ENCODE assay signal across 11 mouse cellular contexts in genomic region chr9:21847926-21848325, GRCm38 (mm10). TPM values are rescaled to one million over a fixed set of nuclear protein-coding genes. Genes with fewer than 3 reads are reported as not detected.
A peak's percentile ranks its signal among the peaks of the same experiment; 100 is the strongest.
DNase-seq lines count a peak whose midpoint lies in the region; ATAC-seq lines count a peak whose summit lies in the region.
"Had no signal": no experiment of that assay in that cellular context is flagged by ENCODE, and none has a peak within 500 bp of the region (broad histone marks: within the 10 kb centered on the region; RNA-seq: fewer than 3 reads in every experiment).

No protein-coding gene starts in this region.

- no peak for DNase-seq in heart, adult 11 months
- no peak for DNase-seq in midbrain, embryonic 11.5 days (ENCODE audit: low spot score, missing footprints)
- no peak for DNase-seq in adrenal gland, adult 18-20 months (ENCODE audit: low spot score in 2 of 2)
- no peak for DNase-seq in embryo, embryonic 10 days (ENCODE audit: low spot score)
- no peak for DNase-seq in embryo, embryonic 10.5 days (ENCODE audit: low spot score)
- DNase-seq: adrenal gland, postnatal 36 days had no signal

- no peaks in the 10 kb centered on the region for H3K9me3 ChIP-seq in heart, embryonic 14.5 days (ENCODE audit: control insufficient read depth, low read length)
- no peaks in the 10 kb centered on the region for H3K9me3 ChIP-seq in midbrain, embryonic 16.5 days (replicated peaks; ENCODE audit: control insufficient read depth, low read length, poor library complexity, severe bottlenecking)
- H3K9me3 ChIP-seq in midbrain, embryonic 11.5 days (ENCODE audit: control insufficient read depth, low read length) = no peaks in the 10 kb centered on the region
- H3K9me3 ChIP-seq in limb, embryonic 12.5 days = no peaks in the 10 kb centered on the region

- no peak for ATAC-seq in heart, embryonic 14.5 days (ENCODE audit: insufficient number of reproducible peaks, insufficient read depth, low FRiP score, low read depth)
- no peak for ATAC-seq in midbrain, embryonic 16.5 days
- no peak for ATAC-seq in midbrain, embryonic 11.5 days (ENCODE audit: low FRiP score)
- no peak for ATAC-seq in limb, embryonic 12.5 days (ENCODE audit: insufficient number of reproducible peaks, insufficient read depth, low FRiP score, low TSS enrichment, low read depth)

- H3K9ac ChIP-seq in heart, embryonic 14.5 days (ENCODE audit: low read length) = peak overlapping the region; percentile 69; the same call in 1 of the 2 replicates
- H3K9ac ChIP-seq in midbrain, embryonic 16.5 days (ENCODE audit: low read depth, low read length) = no peak overlapping the region
- H3K9ac ChIP-seq in midbrain, embryonic 11.5 days (ENCODE audit: low read length) = no peak overlapping the region
- H3K9ac ChIP-seq in limb, embryonic 12.5 days (replicated peaks) = peak overlapping the region; percentile 54
- H3K9ac ChIP-seq: liver, embryonic 14.5 days had no signal

- 31% methylated on average over 10 of the region's 10 CpGs for WGBS in heart, embryonic 14.5 days
- 21% methylated on average over 10 of the region's 10 CpGs for WGBS in midbrain, embryonic 16.5 days
- 15% methylated on average over 10 of the region's 10 CpGs for WGBS in midbrain, embryonic 11.5 days
- 24% methylated on average over 10 of the region's 10 CpGs for WGBS in limb, embryonic 12.5 days

- peaks cover 19 to 25% of the 10 kb centered on the region in 2 experiments for H3K4me1 ChIP-seq in heart, embryonic 14.5 days (ENCODE audit: control insufficient read depth in 2 of 2, insufficient read depth in 2 of 2, low read length in 2 of 2)
- H3K4me1 ChIP-seq in midbrain, embryonic 16.5 days (ENCODE audit: control insufficient read depth, insufficient read depth, low read length) = peaks cover 3% of the 10 kb centered on the region; the same call in 1 of the 2 replicates
- H3K4me1 ChIP-seq in midbrain, embryonic 11.5 days (ENCODE audit: control insufficient read depth, insufficient read depth, low read length) = peaks cover 7% of the 10 kb centered on the region
- peaks cover 62% of the 10 kb centered on the region for H3K4me1 ChIP-seq in limb, embryonic 12.5 days (replicated peaks)

- H3K36me3 ChIP-seq in heart, embryonic 14.5 days (ENCODE audit: control insufficient read depth, insufficient read depth, low read length) = peaks cover 29% of the 10 kb centered on the region
- H3K36me3 ChIP-seq in midbrain, embryonic 16.5 days (ENCODE audit: control insufficient read depth, insufficient read depth, low read length) = no peaks in the 10 kb centered on the region
- H3K36me3 ChIP-seq in midbrain, embryonic 11.5 days (ENCODE audit: control insufficient read depth, insufficient read depth, low read length) = no peaks in the 10 kb centered on the region
- H3K36me3 ChIP-seq in limb, embryonic 12.5 days = peaks cover 32% of the 10 kb centered on the region

- peak overlapping the region; percentile 93 to 95 for H3K27ac ChIP-seq in heart, embryonic 14.5 days (replicated peaks in 1 of 2; ENCODE audit: control insufficient read depth in 1 of 2, insufficient read depth in 1 of 2, low read depth in 2 of 2, low read length in 2 of 2)
- peak overlapping the region; percentile 40; the same call in 1 of the 2 replicates for H3K27ac ChIP-seq in midbrain, embryonic 16.5 days (ENCODE audit: low read length)
- no peak overlapping the region; the same call in 1 of the 2 replicates for H3K27ac ChIP-seq in midbrain, embryonic 11.5 days (ENCODE audit: low read depth, low read length)
- peak overlapping the region; percentile 94 for H3K27ac ChIP-seq in limb, embryonic 12.5 days
- H3K27ac ChIP-seq: liver, embryonic 14.5 days had no signal

- H3K4me3 ChIP-seq in heart, embryonic 14.5 days (ENCODE audit: control insufficient read depth in 1 of 2, insufficient read depth in 1 of 2, low read depth in 1 of 2, low read length in 2 of 2) = no peak overlapping the region
- no peak overlapping the region for H3K4me3 ChIP-seq in midbrain, embryonic 16.5 days (ENCODE audit: low read depth, low read length)
- H3K4me3 ChIP-seq in midbrain, embryonic 11.5 days (ENCODE audit: low read depth, low read length) = no peak overlapping the region
- 0 out of 2 replicates have a peak overlapping the region, but pooled peaks have one; percentile 29 for H3K4me3 ChIP-seq in limb, embryonic 12.5 days (replicated peaks)

- H3K27me3 ChIP-seq in heart, embryonic 14.5 days (ENCODE audit: control insufficient read depth, insufficient read depth, low read length) = no peaks in the 10 kb centered on the region
- no peaks in the 10 kb centered on the region for H3K27me3 ChIP-seq in midbrain, embryonic 16.5 days (ENCODE audit: control insufficient read depth, insufficient read depth, low read depth, low read length)
- peaks cover 2% of the 10 kb centered on the region; the same call in 1 of the 2 replicates for H3K27me3 ChIP-seq in midbrain, embryonic 11.5 days (ENCODE audit: control insufficient read depth, insufficient read depth, low read length)
- H3K27me3 ChIP-seq in limb, embryonic 12.5 days = no peaks in the 10 kb centered on the region

- H3K4me2 ChIP-seq in heart, embryonic 14.5 days (ENCODE audit: low read length) = peak overlapping the region; percentile 69
- no peak overlapping the region for H3K4me2 ChIP-seq in midbrain, embryonic 16.5 days (ENCODE audit: low read length)
- no peak overlapping the region for H3K4me2 ChIP-seq in midbrain, embryonic 11.5 days
- peak overlapping the region; percentile 62 for H3K4me2 ChIP-seq in limb, embryonic 12.5 days

RNA-seq across cellular contexts. Expression of gene Dock6, which starts 4.5 kb away (rescaled TPM):
- 42.4 and 44.5 TPM in 2 replicates for polyA plus RNA-seq in heart, embryonic 14.5 days (2014; fragmentation: Nextera tagmentation; extraction: Ambion mirVana)
- polyA plus RNA-seq in midbrain, embryonic 16.5 days (2015; fragmentation: Nextera tagmentation; extraction: Ambion mirVana) = 12.9 and 13.4 TPM in 2 replicates
- polyA plus RNA-seq in midbrain, embryonic 11.5 days (2014; fragmentation: Nextera tagmentation; extraction: Ambion mirVana) = 15.1 and 15.9 TPM in 2 replicates
- polyA plus RNA-seq in limb, embryonic 12.5 days (2016; fragmentation: Nextera tagmentation; extraction: Ambion mirVana) = 38.3 and 38.9 TPM in 2 replicates
- total RNA-seq in adrenal gland, adult 18-20 months (2021) = 10 to 100 TPM; 29.7 to 36.1 TPM

RNA-seq across cellular contexts. Expression of gene Angptl8, which starts 12.6 kb away (rescaled TPM):
- polyA plus RNA-seq in heart, embryonic 14.5 days (2014; fragmentation: Nextera tagmentation; extraction: Ambion mirVana) = 1.4 and 1.6 TPM in 2 replicates
- polyA plus RNA-seq in midbrain, embryonic 16.5 days (2015; fragmentation: Nextera tagmentation; extraction: Ambion mirVana) = 0.87 TPM in 1 of 2 replicates, not detected in the other
- 0.19 and 0.22 TPM in 2 replicates for polyA plus RNA-seq in midbrain, embryonic 11.5 days (2014; fragmentation: Nextera tagmentation; extraction: Ambion mirVana)
- 0.99 and 1.1 TPM in 2 replicates for polyA plus RNA-seq in limb, embryonic 12.5 days (2016; fragmentation: Nextera tagmentation; extraction: Ambion mirVana)
- 10 to 100 TPM in 1 of 2 experiments, 1 to 10 TPM in 1; 8.2 to 26.2 TPM for total RNA-seq in adrenal gland, adult 18-20 months (2021)
- total RNA-seq: common myeloid progenitor, adult 5-6 weeks had no signal

RNA-seq across cellular contexts. Expression of gene Kank2, which starts 49.4 kb away (rescaled TPM):
- 11.1 and 11.6 TPM in 2 replicates for polyA plus RNA-seq in heart, embryonic 14.5 days (2014; fragmentation: Nextera tagmentation; extraction: Ambion mirVana)
- polyA plus RNA-seq in midbrain, embryonic 16.5 days (2015; fragmentation: Nextera tagmentation; extraction: Ambion mirVana) = 3.1 and 3.5 TPM in 2 replicates
- 3.5 and 3.9 TPM in 2 replicates for polyA plus RNA-seq in midbrain, embryonic 11.5 days (2014; fragmentation: Nextera tagmentation; extraction: Ambion mirVana)
- 19.9 and 22.3 TPM in 2 replicates for polyA plus RNA-seq in limb, embryonic 12.5 days (2016; fragmentation: Nextera tagmentation; extraction: Ambion mirVana)
- 10 to 100 TPM; 31.1 to 31.3 TPM for total RNA-seq in adrenal gland, adult 18-20 months (2021)

Comparison
In these comparisons a context has a peak if more than half of its experiments do, and no peak if none do; other contexts are left out.
1. H3K4me2 ChIP-seq: peak in heart, embryonic 14.5 days (single experiment) and limb, embryonic 12.5 days (single experiment); none in midbrain, embryonic 16.5 days (single experiment) and midbrain, embryonic 11.5 days (single experiment).
2. H3K9ac ChIP-seq: peak in heart, embryonic 14.5 days (single experiment) and limb, embryonic 12.5 days (single experiment); none in midbrain, embryonic 16.5 days (single experiment) and midbrain, embryonic 11.5 days (single experiment).